In the genomic region with DNA sequence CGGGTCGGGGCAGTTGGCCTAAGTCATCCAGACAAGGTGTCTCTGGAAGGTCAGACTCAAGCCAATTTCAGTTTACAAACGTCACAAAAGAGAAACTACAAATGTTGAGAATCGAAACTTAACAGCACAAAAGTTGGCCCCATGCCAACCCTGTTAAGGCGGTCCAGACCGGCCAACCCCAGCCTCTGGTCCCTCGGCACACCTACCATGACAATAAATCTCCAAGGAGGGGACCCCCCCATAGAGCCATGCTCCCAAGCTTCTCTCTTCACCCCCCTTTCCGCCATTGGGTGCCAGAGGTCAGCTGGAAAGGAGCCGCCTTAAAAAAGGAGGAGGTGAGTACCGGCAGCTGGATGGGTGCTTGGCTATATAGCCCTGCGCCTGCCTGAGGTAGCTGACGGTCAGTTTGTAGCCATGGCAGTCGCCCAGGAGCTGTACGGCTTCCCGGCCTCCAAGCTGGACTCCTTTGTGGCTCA, we compare ENCODE assay signal across 8 mouse cellular contexts. TPM values are rescaled to one million over a fixed set of nuclear protein-coding genes. Genes with fewer than 3 reads are reported as not detected.
A peak's percentile ranks its signal among the peaks of the same experiment; 100 is the strongest.
DNase-seq lines count a peak whose midpoint lies in the region; ATAC-seq and TF ChIP-seq lines count a peak whose summit lies in the region.

A gene (plus strand): TSS at position 243 of the 476 bp plus-strand sequence.

- H3K9me3 ChIP-seq in hindbrain, embryonic 12.5 days (replicated peaks), result no peaks in the 10 kb centered on the region
- no peaks in the 10 kb centered on the region for H3K9me3 ChIP-seq in hindbrain, embryonic 11.5 days (ENCODE audit: control insufficient read depth, low read length)
- no peaks in the 10 kb centered on the region for H3K9me3 ChIP-seq in heart, embryonic 12.5 days (replicated peaks)
- H3K9me3 ChIP-seq in stomach, embryonic 14.5 days (ENCODE audit: control insufficient read depth, low read depth, low read length), result peaks cover 4% of the 10 kb centered on the region

- H3K79me2 ChIP-seq in macrophage (ENCODE audit: inconsistent target), result peaks cover 51% of the 10 kb centered on the region

- ATAC-seq in hindbrain, embryonic 12.5 days (ENCODE audit: low FRiP score), result no peak
- ATAC-seq in hindbrain, embryonic 11.5 days (ENCODE audit: low FRiP score), result no peak
- peak; percentile 61; the same call in 1 of the 2 replicates for ATAC-seq in heart, embryonic 12.5 days (ENCODE audit: insufficient number of reproducible peaks, low FRiP score)
- 0 out of 2 replicates have a peak, but pooled peaks have one; percentile 30 for ATAC-seq in stomach, embryonic 14.5 days (ENCODE audit: insufficient number of reproducible peaks, insufficient read depth, low FRiP score, low read depth)

- WGBS in hindbrain, embryonic 12.5 days, result 59% methylated on average over 15 of the region's 15 CpGs
- 69% methylated on average over 15 of the region's 15 CpGs for WGBS in hindbrain, embryonic 11.5 days
- 50% methylated on average over 15 of the region's 15 CpGs for WGBS in heart, embryonic 12.5 days
- WGBS in macrophage (ENCODE audit: missing documents), result 20% methylated on average over 15 of the region's 15 CpGs
- 23% methylated on average over 15 of the region's 15 CpGs for WGBS in stomach, embryonic 14.5 days

- 0 out of 2 replicates have a peak, but pooled peaks cover 5% of the 10 kb centered on the region for H3K4me1 ChIP-seq in hindbrain, embryonic 12.5 days
- no peaks in the 10 kb centered on the region for H3K4me1 ChIP-seq in hindbrain, embryonic 11.5 days (replicated peaks; ENCODE audit: control insufficient read depth, insufficient read depth, low read length)
- H3K4me1 ChIP-seq in heart, embryonic 12.5 days (replicated peaks), result peaks cover 6% of the 10 kb centered on the region
- H3K4me1 ChIP-seq in stomach, embryonic 14.5 days (ENCODE audit: control insufficient read depth, insufficient read depth, low read length), result peaks cover 3% of the 10 kb centered on the region; the same call in 1 of the 2 replicates

- no peak for TF ChIP-seq CTCF in brain, embryonic 14.5 days (IDR thresholded peaks at IDR 0.05; ENCODE audit: borderline replicate concordance, extremely low read depth, insufficient read depth, insufficient read length)

- no peak within 1 kb of the TSS for H3K9ac ChIP-seq in hindbrain, embryonic 12.5 days
- H3K9ac ChIP-seq in hindbrain, embryonic 11.5 days (ENCODE audit: low read depth, low read length), result no peak within 1 kb of the TSS
- no peak within 1 kb of the TSS for H3K9ac ChIP-seq in heart, embryonic 12.5 days
- H3K9ac ChIP-seq in stomach, embryonic 14.5 days (replicated peaks; ENCODE audit: low read depth, low read length), result peak within 1 kb of the TSS; percentile 21; the same call in 1 of the 2 replicates

- peak within 1 kb of the TSS; percentile 18 for H3K4me2 ChIP-seq in hindbrain, embryonic 12.5 days (replicated peaks)
- no peak within 1 kb of the TSS for H3K4me2 ChIP-seq in hindbrain, embryonic 11.5 days (replicated peaks; ENCODE audit: low read depth, low read length)
- peak within 1 kb of the TSS; percentile 52 for H3K4me2 ChIP-seq in heart, embryonic 12.5 days
- H3K4me2 ChIP-seq in stomach, embryonic 14.5 days (replicated peaks; ENCODE audit: low read depth, low read length), result peak within 1 kb of the TSS; percentile 54

- TF ChIP-seq POLR2A in brain, embryonic 14.5 days (IDR thresholded peaks at IDR 0.05; ENCODE audit: borderline replicate concordance, extremely low read depth, insufficient read depth, insufficient read length, poor library complexity, severe bottlenecking), result no peak

- no peak within 1 kb of the TSS for H3K27ac ChIP-seq in hindbrain, embryonic 12.5 days
- no peak within 1 kb of the TSS for H3K27ac ChIP-seq in hindbrain, embryonic 11.5 days (ENCODE audit: low read depth, low read length)
- H3K27ac ChIP-seq in heart, embryonic 12.5 days (ENCODE audit: poor library complexity, severe bottlenecking), result no peak within 1 kb of the TSS
- peak within 1 kb of the TSS; percentile 59 for H3K27ac ChIP-seq in macrophage
- no peak within 1 kb of the TSS for H3K27ac ChIP-seq in stomach, embryonic 14.5 days (ENCODE audit: low read length)

- no peaks in the 10 kb centered on the region for H3K36me3 ChIP-seq in hindbrain, embryonic 12.5 days
- H3K36me3 ChIP-seq in hindbrain, embryonic 11.5 days (ENCODE audit: control insufficient read depth, insufficient read depth, low read length), result no peaks in the 10 kb centered on the region
- no peaks in the 10 kb centered on the region for H3K36me3 ChIP-seq in heart, embryonic 12.5 days
- H3K36me3 ChIP-seq in macrophage (ENCODE audit: inconsistent target), result peaks cover 27% of the 10 kb centered on the region
- no peaks in the 10 kb centered on the region for H3K36me3 ChIP-seq in stomach, embryonic 14.5 days (ENCODE audit: control insufficient read depth, insufficient read depth, low read length)

- no peak for DNase-seq in hindbrain, embryonic 11.5 days (ENCODE audit: low spot score)
- peak; percentile 22 for DNase-seq in brain, embryonic 14.5 days (ENCODE audit: low read depth)
- DNase-seq in kidney, postnatal 14 days, result peak; percentile 72
- no peak for DNase-seq in layer of hippocampus, adult 11-12 months (ENCODE audit: low spot score)

- no peaks in the 10 kb centered on the region for H3K27me3 ChIP-seq in hindbrain, embryonic 12.5 days
- H3K27me3 ChIP-seq in hindbrain, embryonic 11.5 days (ENCODE audit: control insufficient read depth, insufficient read depth, low read length), result no peaks in the 10 kb centered on the region
- H3K27me3 ChIP-seq in heart, embryonic 12.5 days (replicated peaks), result no peaks in the 10 kb centered on the region
- no peaks in the 10 kb centered on the region for H3K27me3 ChIP-seq in stomach, embryonic 14.5 days (ENCODE audit: control insufficient read depth, insufficient read depth, low read length)

- no peak within 1 kb of the TSS for H3K4me3 ChIP-seq in hindbrain, embryonic 12.5 days
- H3K4me3 ChIP-seq in hindbrain, embryonic 11.5 days (ENCODE audit: low read depth, low read length), result no peak within 1 kb of the TSS
- H3K4me3 ChIP-seq in heart, embryonic 12.5 days, result peak within 1 kb of the TSS; percentile 24
- H3K4me3 ChIP-seq in macrophage (ENCODE audit: inconsistent target), result peak within 1 kb of the TSS; percentile 46
- peak within 1 kb of the TSS; percentile 31 for H3K4me3 ChIP-seq in stomach, embryonic 14.5 days (ENCODE audit: low read depth, low read length)

RNA-seq across cellular contexts. Expression of the gene that starts here (rescaled TPM):
- polyA plus RNA-seq in hindbrain, embryonic 12.5 days (2016; fragmentation: Nextera tagmentation; extraction: Ambion mirVana), result 0.13 and 0.17 TPM in 2 replicates
- 0.25 and 0.39 TPM in 2 replicates for polyA plus RNA-seq in hindbrain, embryonic 11.5 days (2014; fragmentation: Nextera tagmentation; extraction: Ambion mirVana)
- polyA plus RNA-seq in brain, embryonic 14.5 days (2012; rRNA removed), result 0.21 and 0.42 TPM in 2 replicates
- 0.46 and 0.65 TPM in 2 replicates for polyA plus RNA-seq in heart, embryonic 12.5 days (2016; fragmentation: Nextera tagmentation; extraction: Ambion mirVana)
- 1,000 to 10,000 TPM in 3 of 26 experiments, 100 to 1,000 TPM in 15, 10 to 100 TPM in 8; 21.1 to 1,471 (median 387) TPM for total RNA-seq in macrophage (2018; cell fraction: chromatin; rRNA removed)
- 100 to 1,000 TPM in 16 of 26 experiments, 10 to 100 TPM in 10; 18.5 to 861 (median 338) TPM for total RNA-seq in macrophage (2018; cell fraction: cytosol; rRNA removed)
- 1,000 to 10,000 TPM in 3 of 26 experiments, 100 to 1,000 TPM in 15, 10 to 100 TPM in 8; 25.3 to 1,222 (median 477) TPM for total RNA-seq in macrophage (2018; cell fraction: nucleus; rRNA removed)
- 15.4 to 36.8 TPM (median 25.2 TPM) in 3 replicates for polyA plus RNA-seq in macrophage (2018)
- polyA plus RNA-seq in stomach, embryonic 14.5 days (2014; fragmentation: Nextera tagmentation; extraction: Ambion mirVana), result 0.57 and 0.75 TPM in 2 replicates

Comparison
In these comparisons a context has a peak if more than half of its experiments do, and no peak if none do; other contexts are left out.
1. Peak in DNase-seq in brain, embryonic 14.5 days; RNA of the gene not detected or under 1 TPM.
2. Peak in ATAC-seq, H3K4me3 ChIP-seq and H3K4me2 ChIP-seq in heart, embryonic 12.5 days; RNA of the gene not detected or under 1 TPM.
3. Peak in ATAC-seq, H3K4me3 ChIP-seq, H3K9ac ChIP-seq and H3K4me2 ChIP-seq in stomach, embryonic 14.5 days; RNA of the gene not detected or under 1 TPM.